Mouse (Mus musculus) embryo, embryonic 10.5 days (tissue): ENCODE results near the gene Ier3.

ENCODE experiments used
- DNase-seq: peaks from one replicate; pipeline ENCODE4 v3.0.0-alpha.2; 2015; ENCODE audit warnings: low spot score

Gene Ier3

GRCm38 (mm10) chr17:35821439-35822430, at the start of gene Ier3:
Gene Ier3 (plus strand): TSS chr17:35821684.
- peak; percentile 85 for DNase-seq

- peak; percentile 19 for DNase-seq
Measured at GRCm38 (mm10) chr17:35776811-35777609, 44.5 kb upstream of the Ier3 start.

DNA sequence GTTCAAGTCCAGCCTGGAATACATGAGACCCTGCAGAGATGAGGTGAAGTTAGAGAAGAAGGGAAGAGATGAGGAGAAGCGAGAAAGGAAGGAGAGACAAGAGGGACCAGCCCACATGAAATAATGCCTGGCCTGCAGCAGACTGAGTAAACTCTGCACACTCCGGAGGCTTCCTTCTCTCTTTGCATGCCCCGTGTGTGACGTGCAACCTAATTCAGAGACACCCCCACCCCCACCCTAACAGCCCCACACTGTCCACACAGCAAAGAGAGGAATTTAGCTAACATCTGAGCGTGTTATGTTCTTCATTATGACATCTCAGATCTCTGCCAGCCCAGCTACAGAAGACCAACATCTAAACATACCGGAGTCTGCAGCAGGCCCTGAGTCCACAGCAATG, 42.5 kb upstream of the Ier3 start:
- no peak for DNase-seq

DNA sequence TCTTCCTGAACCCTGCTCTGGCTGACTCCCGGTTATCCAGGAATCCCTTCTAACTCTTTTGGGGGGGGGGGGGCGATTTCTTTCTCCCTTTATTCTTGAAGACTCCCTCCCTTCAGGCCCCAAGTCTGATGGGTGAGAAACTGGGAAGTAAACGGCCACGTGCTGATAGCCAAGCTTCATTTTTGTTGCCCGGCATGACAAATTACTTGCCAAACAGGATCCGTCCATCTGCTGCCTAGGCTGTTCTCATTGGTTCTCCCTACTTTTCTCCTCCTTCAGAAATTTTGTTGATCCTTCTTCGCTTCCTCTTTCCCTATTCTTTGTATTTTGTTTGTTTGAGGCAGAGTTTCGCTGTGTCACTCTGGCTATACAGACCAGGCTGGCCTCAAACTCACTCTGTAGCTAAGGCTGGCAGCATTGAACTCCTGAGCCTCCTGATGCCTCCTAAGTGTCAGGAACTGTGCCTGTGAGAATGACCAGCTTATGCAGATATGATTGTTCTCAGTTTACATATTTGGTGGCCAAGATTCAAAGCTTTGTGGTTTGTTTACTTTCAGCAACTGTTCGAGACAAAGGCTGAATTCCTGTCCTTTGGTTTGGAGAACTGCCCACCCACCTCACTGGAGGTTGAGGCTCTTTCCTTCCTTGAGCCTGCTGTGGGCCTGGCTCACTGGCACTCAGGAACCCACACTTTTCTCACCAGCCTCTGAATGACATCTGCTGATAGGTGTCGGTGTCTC, 41.8 kb upstream of the Ier3 start:
- DNase-seq: no peak

GRCm38 (mm10) chr17:35780362-35780761, 41.1 kb upstream of the Ier3 start:
- no peak for DNase-seq

DNA sequence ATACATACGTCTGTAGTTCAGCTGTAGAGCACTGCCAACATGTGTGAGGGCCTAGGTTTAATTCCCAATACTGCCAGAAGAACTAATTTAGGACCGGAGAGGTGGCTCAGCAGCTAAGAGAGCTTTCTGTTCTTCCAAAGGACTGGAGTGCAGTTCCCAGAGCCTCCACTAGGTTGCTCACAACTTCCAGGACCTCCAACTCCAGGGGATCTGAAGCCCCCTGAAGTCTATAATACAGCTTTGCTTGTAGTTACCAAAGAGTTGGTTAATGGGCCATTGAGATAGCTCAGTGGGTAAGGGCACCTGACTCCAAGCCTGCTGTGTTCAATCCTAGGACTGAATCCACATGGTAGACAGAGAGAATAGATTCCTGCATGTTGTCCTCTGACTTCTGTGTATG, 39.1 kb upstream of the Ier3 start:
- peak; percentile 40 for DNase-seq

GRCm38 (mm10) chr17:35782924-35783323, 38.6 kb upstream of the Ier3 start:
- DNase-seq: no peak

- no peak for DNase-seq
Measured at GRCm38 (mm10) chr17:35783944-35784343, 37.5 kb upstream of the Ier3 start.

DNA sequence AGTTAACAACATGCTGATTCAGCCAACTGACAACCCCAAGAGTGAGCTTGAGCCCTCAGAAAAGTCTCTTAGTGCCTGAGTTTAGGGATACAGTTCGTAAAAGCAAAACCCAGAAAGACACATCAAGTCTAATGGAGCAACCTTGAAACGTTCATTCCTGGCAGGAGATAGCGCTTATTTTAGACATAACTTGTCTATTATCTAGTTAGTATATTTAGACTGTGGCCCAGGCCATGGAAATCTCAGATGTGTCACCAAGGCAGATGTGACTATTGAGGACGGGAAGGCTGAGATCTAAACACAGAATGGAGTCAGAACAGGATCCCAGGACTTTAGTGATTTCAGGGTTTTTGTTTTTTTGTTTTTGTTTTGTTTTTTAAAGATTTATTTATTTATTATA, 36.3 kb upstream of the Ier3 start:
- DNase-seq: no peak

DNA sequence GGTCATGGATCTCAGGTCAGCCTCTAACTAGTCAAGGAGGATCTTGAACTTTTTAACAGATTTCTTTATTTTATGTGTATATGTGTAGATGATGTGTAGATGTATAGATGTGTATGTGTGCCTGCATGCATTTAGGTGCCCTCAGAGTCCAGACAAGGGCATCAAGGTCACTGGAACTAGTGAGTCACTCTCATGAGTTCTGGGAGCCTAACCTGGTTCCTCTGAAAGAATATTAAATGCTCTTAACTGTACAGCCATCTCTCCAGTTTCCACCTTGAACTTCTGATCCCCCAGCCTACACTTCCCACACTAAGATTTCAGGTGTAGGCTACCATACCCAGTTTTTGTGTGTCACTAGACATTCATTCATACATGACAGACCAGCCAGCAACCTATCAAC, 34.0 kb upstream of the Ier3 start:
- DNase-seq: no peak

GRCm38 (mm10) chr17:35788025-35788424, 33.5 kb upstream of the Ier3 start:
- no peak for DNase-seq

DNA sequence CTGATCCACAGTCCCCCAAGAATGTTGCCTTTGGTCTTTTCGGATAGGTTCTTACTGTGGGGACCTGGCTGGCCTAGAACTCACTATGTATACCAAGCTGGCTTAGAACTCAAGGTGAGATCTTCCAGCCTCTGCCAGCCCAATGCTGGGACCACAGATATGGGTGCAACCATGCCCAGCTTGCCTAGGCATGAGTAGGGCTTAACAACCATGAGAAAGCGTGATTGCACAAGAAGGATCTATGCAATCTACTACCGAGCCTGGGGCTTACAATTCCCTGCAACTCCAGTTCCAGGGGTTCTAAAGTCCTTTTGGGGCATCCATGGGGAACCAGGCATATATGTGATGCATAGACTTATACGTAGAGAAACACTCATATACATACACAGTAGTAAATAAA, 30.6 kb upstream of the Ier3 start:
- no peak for DNase-seq

DNA sequence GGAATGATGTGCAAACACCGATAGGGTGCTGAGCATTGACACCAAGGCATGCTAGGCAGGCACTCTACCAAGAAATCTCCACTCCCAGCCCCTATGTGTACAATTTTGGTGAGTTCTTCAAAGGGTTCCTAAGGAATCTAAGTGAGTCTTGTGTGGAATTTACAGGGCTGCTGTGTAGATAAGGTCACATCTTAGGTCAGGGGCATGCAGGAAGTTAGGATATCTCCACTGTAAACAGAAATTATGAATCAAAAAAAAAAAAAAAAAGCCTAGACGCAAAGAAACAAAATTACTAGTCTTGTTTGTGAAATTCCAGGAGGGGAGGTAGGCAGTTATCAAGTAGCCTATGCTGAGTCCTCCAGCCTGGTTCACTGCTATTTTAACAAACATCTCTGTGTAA, 28.6 kb upstream of the Ier3 start:
- DNase-seq: no peak

- DNase-seq: no peak
Measured at GRCm38 (mm10) chr17:35795099-35795498, 26.4 kb upstream of the Ier3 start.

DNA sequence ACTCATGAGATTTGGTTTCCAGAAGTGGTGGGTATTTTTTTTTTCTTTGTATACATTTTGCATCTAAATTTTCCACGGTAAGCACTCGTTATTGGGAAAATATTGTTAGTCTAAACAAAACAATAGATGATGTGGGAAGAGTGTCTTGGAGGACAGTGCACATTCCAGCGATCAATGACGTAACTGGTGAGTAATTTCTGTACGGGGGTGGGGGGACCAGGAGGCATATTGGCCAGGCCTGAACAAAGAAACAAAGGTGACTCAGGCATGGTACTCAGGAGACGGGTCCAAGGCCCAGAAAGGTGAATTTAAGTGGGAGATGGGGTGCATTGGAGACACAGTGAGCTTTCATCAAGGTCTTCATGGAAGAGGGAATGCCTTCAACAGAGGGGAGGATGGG, 25.8 kb upstream of the Ier3 start:
- no peak for DNase-seq

DNA sequence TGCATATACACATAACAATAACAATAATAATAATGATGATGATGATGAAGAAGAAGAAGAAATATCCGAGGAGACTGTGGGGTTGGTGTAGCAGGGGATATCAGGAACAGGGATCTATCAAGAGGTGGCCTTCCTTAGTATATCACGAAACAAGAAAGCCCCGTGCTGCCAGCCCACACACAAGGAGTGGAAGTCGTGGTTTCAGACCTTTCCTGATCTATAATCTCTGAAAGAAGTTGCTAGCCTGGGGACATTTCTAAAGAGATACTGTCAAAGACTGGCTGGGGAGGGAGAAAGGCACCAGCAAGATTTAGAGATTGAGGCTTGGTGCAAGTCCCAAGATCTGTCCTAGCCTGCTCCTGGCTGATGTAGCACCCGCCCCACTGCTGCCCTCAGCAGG, 24.6 kb upstream of the Ier3 start:
- no peak for DNase-seq

- DNase-seq: no peak
Measured at GRCm38 (mm10) chr17:35800905-35801304, 20.6 kb upstream of the Ier3 start.

DNA sequence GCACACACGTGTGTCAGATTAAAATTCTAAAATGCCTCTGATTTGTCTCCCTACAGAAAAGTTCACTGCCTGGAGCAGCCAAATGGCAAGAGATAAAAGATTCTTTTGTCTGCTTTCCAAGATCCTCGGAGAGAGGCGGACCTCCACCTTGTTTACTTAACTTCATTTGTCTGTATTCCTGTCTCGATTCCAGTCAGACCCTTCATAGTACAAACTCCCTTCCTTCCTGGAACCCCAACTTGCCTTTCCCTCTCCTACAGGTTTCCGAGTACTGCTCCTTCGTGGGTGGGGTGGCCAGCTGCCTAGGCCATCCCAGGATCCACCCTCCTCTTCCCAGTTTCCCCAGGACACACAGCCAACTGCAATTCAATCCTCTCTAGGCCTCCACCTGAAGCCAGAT, 18.5 kb upstream of the Ier3 start:
- no peak for DNase-seq

DNA sequence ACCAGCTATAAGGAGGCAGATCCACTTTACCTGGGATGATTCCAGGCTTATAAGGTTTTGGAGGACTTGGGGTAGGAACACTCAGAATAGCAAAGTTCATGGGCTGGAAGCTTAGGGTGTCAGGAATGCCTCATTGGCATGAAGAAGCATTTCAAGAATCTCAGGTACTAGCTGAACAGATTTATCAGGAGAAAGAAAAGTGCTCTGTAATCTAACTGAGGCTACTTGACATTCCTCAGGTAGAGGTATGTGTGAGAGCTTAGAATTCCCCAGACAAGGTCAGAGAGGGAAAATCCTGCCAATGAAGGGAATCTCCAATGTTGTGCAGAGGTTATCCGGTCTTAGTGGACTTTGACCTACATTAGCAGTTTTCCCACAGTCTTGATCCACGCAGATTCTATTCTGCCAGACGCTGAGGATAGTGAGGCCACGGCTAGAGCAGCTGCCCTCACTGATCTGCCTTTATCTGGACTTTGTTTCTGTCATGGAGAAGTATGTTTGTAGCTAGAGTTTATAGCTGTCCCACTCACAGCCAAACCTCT, 17.6 kb upstream of the Ier3 start:
- no peak for DNase-seq

DNA sequence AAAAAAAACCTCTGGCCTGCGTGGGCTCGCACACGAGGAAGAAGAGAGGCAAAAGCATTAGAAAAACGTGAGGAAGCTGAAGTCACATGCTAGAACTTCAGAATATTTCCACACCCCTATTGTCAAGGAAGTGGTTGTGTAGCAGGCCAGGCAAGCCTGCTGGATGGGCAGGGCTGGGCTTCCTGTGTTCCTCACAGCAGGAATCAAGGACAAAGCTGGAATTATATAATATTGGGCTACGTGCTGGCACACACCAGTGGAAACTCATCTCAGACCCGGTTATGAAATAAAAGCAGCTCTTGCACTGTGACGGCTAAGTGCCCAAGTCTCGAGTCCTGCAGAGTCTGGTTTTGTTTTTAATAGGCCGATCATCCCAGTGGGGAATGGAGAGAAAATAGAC, 13.4 kb upstream of the Ier3 start:
- DNase-seq: no peak

DNA sequence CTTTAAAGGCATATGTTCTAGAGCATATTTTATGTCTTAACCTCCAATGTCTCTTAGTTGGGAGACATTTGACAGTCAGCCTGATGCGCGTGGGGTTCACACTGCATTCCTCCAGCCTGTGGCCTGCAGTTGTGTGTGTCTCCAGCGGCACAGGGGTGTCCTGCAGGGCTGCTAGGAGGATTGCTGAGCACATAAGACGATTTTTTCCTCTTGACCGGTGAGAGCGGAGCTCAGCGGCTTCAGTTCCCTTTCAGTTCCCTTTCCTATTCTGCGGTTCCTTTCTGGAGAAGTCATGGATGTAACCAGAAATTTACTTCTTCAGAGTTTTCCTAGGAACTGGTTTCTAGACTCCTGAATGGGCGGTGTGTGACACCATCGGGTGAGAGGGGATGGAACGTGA, 12.1 kb upstream of the Ier3 start:
- DNase-seq: no peak
